Comparison of ENCODE assay signal across 8 mouse cellular contexts in genomic region chr13:104816635-104817571, GRCm38 (mm10). TPM values are rescaled to one million over a fixed set of nuclear protein-coding genes. Genes with fewer than 3 reads are reported as not detected.
DNase-seq lines count a peak whose midpoint lies in the region; ATAC-seq and TF ChIP-seq lines count a peak whose summit lies in the region.

Gene Cwc27 (minus strand): TSS chr13:104817142.

- POLR2A ChIA-PET in Patski (lab: Charles Lee): no interaction called here

- no peaks in the 10 kb centered on the region for H3K9me3 ChIP-seq in hindbrain, embryonic 14.5 days (ENCODE audit: control insufficient read depth, low read length)

- peak within 1 kb of the TSS; percentile 64 for H3K4me3 ChIP-seq in hindbrain, embryonic 14.5 days (replicated peaks; ENCODE audit: low read length)

- H3K9ac ChIP-seq in hindbrain, embryonic 14.5 days: peak within 1 kb of the TSS; percentile 93

- DNase-seq in Patski (ENCODE audit: low read depth, low spot score): peak; percentile 70
- DNase-seq in cerebellum, postnatal 14 days: peak; percentile 85 to 89
- peak; percentile 77 to 81 for DNase-seq in frontal cortex, postnatal 25 days (ENCODE audit: low spot score in 2 of 2)
- peak; percentile 89 for DNase-seq in hindbrain, embryonic 14.5 days (ENCODE audit: low spot score)
- DNase-seq in layer of hippocampus, postnatal 36 days: peak; percentile 81 to 87
- DNase-seq in lung, postnatal 36 days: peak; percentile 80
- peak; percentile 94 for DNase-seq in retina, postnatal 1 day
- DNase-seq in urinary bladder, adult 18-20 months (ENCODE audit: low spot score in 2 of 2): peak; percentile 73 to 81

- H3K4me2 ChIP-seq in hindbrain, embryonic 14.5 days (replicated peaks): peak within 1 kb of the TSS; percentile 78

- peak; percentile 89 for ATAC-seq in Patski
- peak; percentile 96 for ATAC-seq in hindbrain, embryonic 14.5 days (ENCODE audit: low FRiP score)

- 0 out of 2 replicates have a peak, but pooled peaks cover 6% of the 10 kb centered on the region for H3K36me3 ChIP-seq in hindbrain, embryonic 14.5 days (replicated peaks; ENCODE audit: control insufficient read depth, insufficient read depth)

- CTCF ChIA-PET in Patski (lab: Charles Lee): no interaction called here

- peaks cover 13% of the 10 kb centered on the region for H3K4me1 ChIP-seq in hindbrain, embryonic 14.5 days (replicated peaks; ENCODE audit: control insufficient read depth, insufficient read depth, low read length)

- H3K27ac ChIP-seq in hindbrain, embryonic 14.5 days: peak within 1 kb of the TSS; percentile 85

- in situ Hi-C loops in Patski (cut with MboI; ENCODE audit: low pct_unique_long_range_greater_than_20kb): no loop called here

- no peaks in the 10 kb centered on the region for H3K27me3 ChIP-seq in Patski
- H3K27me3 ChIP-seq in hindbrain, embryonic 14.5 days (ENCODE audit: control insufficient read depth, insufficient read depth, low read length): no peaks in the 10 kb centered on the region

- no peak for TF ChIP-seq CTCF in Patski (IDR thresholded peaks at IDR 0.05)

- WGBS in hindbrain, embryonic 14.5 days: under 1% methylated on average over 50 of the region's 50 CpGs

RNA-seq across cellular contexts. Expression of gene Cwc27, which starts in this region (rescaled TPM):
- 27.1 TPM for polyA plus RNA-seq in Patski (2021)
- polyA plus RNA-seq in hindbrain, embryonic 14.5 days (2014; fragmentation: Nextera tagmentation; extraction: Ambion mirVana): 18.1 and 20.2 TPM in 2 replicates
- 10 to 100 TPM; 18.1 to 18.4 TPM for total RNA-seq in layer of hippocampus, postnatal 36 days (2021)

Comparison
In these comparisons a context has a peak if more than half of its experiments do, and no peak if none do; other contexts are left out.
1. Peak in every context shown above with its lines: DNase-seq, ATAC-seq, H3K4me3 ChIP-seq and H3K27ac ChIP-seq.